Mouse (Mus musculus) mesoderm, embryonic 11.5 days (tissue): ENCODE results near the gene Ppp6r3.
"Not testable (repeated sequence)": the region's sequence is repeated elsewhere in the genome, so short reads cannot be mapped to it uniquely, and the experiment has no call there.

Experiments used
- DNase-seq: peaks from one replicate; pipeline ENCODE4 v3.0.0-alpha.2; 2012; ENCODE audit warnings: low read depth, low spot score

Gene Ppp6r3

GRCm38 (mm10) chr19:3576451-3577264, 1.1 kb upstream of the Ppp6r3 start:
- DNase-seq: no peak

- DNase-seq: no peak
Measured at GRCm38 (mm10) chr19:3575276-3575631, 295 bp downstream of the Ppp6r3 start.

- peak; percentile 19 for DNase-seq
Measured at GRCm38 (mm10) chr19:3574593-3575094, 905 bp downstream of the Ppp6r3 start.

- DNase-seq: no peak
Measured at GRCm38 (mm10) chr19:3564309-3564708, 11.2 kb downstream of the Ppp6r3 start.

- no peak for DNase-seq
Measured at GRCm38 (mm10) chr19:3562752-3563151, 12.8 kb downstream of the Ppp6r3 start.

GRCm38 (mm10) chr19:3562298-3562697, 13.3 kb downstream of the Ppp6r3 start:
- DNase-seq: no peak

GRCm38 (mm10) chr19:3556169-3556827, 19.3 kb downstream of the Ppp6r3 start:
- DNase-seq: no peak

GRCm38 (mm10) chr19:3554785-3555184, 20.8 kb downstream of the Ppp6r3 start:
- no peak for DNase-seq

- no peak for DNase-seq
Measured at GRCm38 (mm10) chr19:3551573-3552159, 23.9 kb downstream of the Ppp6r3 start.

GRCm38 (mm10) chr19:3550101-3550500, 25.4 kb downstream of the Ppp6r3 start:
- no peak for DNase-seq

- DNase-seq: no peak
Measured at GRCm38 (mm10) chr19:3549263-3549662, 26.3 kb downstream of the Ppp6r3 start.

- DNase-seq: no peak
Measured at GRCm38 (mm10) chr19:3548311-3548710, 27.2 kb downstream of the Ppp6r3 start.

- DNase-seq: no peak
Measured at GRCm38 (mm10) chr19:3544995-3545394, 30.6 kb downstream of the Ppp6r3 start.

GRCm38 (mm10) chr19:3542591-3542990, 33.0 kb downstream of the Ppp6r3 start:
- no peak for DNase-seq

- DNase-seq: no peak
Measured at GRCm38 (mm10) chr19:3540997-3541396, 34.6 kb downstream of the Ppp6r3 start.

- no peak for DNase-seq
Measured at GRCm38 (mm10) chr19:3540254-3540653, 35.3 kb downstream of the Ppp6r3 start.

GRCm38 (mm10) chr19:3539456-3539855, 36.1 kb downstream of the Ppp6r3 start:
- DNase-seq: no peak

GRCm38 (mm10) chr19:3537658-3538057, 37.9 kb downstream of the Ppp6r3 start:
- DNase-seq: no peak

GRCm38 (mm10) chr19:3534945-3535344, 40.6 kb downstream of the Ppp6r3 start:
- no peak for DNase-seq

GRCm38 (mm10) chr19:3533266-3533966, 42.1 kb downstream of the Ppp6r3 start:
- not testable (repeated sequence) for DNase-seq

- DNase-seq: no peak
Measured at GRCm38 (mm10) chr19:3532717-3533260, 42.8 kb downstream of the Ppp6r3 start.

GRCm38 (mm10) chr19:3529781-3530180, 45.8 kb downstream of the Ppp6r3 start:
- DNase-seq: no peak
